Mouse (Mus musculus): ENCODE results near the gene Wdr83.

DNA sequence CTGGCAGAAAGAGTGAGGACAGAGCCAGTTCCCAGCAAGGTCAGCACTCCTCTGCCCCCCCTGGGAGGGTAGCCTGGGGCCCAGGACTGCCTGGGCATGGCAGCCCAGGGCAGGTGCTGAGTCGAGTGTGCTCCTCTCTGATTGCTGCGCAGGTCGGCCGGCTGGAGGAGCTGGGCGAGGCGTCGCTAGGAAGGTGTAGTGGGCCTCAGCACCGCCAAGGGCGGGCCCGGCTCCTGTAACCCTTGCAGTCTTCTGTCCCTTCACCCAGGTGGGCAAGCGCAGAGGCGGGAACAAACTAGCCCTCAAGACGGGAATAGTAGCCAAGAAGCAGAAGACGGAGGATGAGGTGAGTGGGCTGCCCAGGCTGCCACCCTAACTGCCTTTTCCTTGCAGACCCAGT is 51.8 kb downstream of the Wdr83 start:
- TF ChIP-seq POLR2A (IDR thresholded peaks at IDR 0.05; ENCODE audit: borderline replicate concordance, extremely low read depth, low read depth, low read length) (no peak), CTCF (IDR thresholded peaks at IDR 0.05; ENCODE audit: insufficient read depth, low read length) (no peak)
